Mouse (Mus musculus) ovary, postnatal 10 days (tissue): Measurements from ENCODE around the gene Cbx1.
"Not testable (repeated sequence)": the region's sequence is repeated elsewhere in the genome, so short reads cannot be mapped to it uniquely, and the experiment has no call there.

Source experiments
- DNase-seq: peaks from one replicate; pipeline ENCODE4 v3.0.0; 2022; ENCODE audit warnings: low spot score

Cbx1 gene

GRCm38 (mm10) chr11:96775665-96776064 lies 13.3 kb upstream of the Cbx1 start:
- no peak for DNase-seq

DNA sequence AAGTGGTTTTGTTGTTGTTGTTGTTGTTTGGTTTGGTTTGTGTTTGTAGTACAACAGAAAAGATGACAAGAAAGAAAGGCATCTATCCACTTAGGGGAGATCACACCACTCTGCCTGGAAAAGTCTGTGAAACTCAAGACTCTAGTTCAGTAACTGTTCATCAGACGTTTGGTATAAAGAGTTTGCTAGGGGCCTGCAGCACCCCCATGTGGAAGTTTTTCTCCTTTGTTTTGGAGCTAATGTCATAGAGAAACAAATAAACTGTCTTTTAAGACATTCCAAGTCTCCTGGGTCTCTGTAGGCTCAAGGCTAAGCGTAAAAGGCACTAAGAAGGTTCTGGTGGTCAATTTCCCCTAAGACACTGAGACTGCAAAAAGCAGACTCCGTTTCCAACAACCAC lies 12.9 kb upstream of the Cbx1 start:
- no peak for DNase-seq

- peak; percentile 96 for DNase-seq
Observed at GRCm38 (mm10) chr11:96776968-96777962, 11.7 kb upstream of the Cbx1 start, which contains the start of gene Snx11. Gene Snx11, minus strand, starts transcription at chr11:96777559.

- DNase-seq: not testable (repeated sequence)
Observed at GRCm38 (mm10) chr11:96778061-96778627, 10.8 kb upstream of the Cbx1 start.

- DNase-seq: no peak
Observed at GRCm38 (mm10) chr11:96780306-96780705, 8.6 kb upstream of the Cbx1 start.

GRCm38 (mm10) chr11:96781425-96781824 lies 7.5 kb upstream of the Cbx1 start:
- DNase-seq: no peak

GRCm38 (mm10) chr11:96784847-96785246 lies 4.1 kb upstream of the Cbx1 start:
- peak; percentile 56 for DNase-seq

DNA sequence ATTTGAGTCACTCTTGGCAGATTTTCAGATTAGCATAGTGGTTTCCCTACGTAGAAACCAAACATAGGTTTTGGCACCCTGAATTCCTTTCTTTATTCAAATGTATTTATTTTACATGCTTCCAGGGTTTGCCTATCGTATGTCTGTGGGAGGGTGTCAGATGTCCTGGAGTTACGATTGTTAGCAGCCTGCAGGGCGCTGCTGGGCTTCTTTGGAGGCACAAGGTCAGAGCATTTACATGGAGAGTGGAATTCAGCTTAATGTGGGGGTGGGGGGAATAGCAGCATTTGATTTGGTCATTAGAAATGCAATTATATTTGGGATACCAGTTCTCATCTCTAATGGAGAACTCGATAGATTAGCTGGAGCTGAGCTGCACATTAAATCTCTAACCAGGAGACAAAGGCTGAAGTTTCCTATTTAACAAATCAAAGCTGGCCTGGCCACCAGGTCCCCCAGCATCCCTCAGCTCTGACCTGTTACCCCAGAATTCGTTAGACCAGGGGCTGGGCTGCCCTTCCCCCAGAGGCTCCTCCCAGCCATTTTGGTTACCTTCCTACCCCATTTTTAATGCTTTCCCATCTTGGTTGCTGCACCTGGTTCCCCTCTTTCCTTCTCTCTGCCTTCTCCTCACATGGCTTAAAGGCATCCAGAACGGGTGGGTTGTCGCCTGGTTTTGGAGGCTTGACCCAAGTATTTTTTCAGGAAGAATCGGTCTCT lies 2.0 kb upstream of the Cbx1 start:
- DNase-seq: no peak

DNA sequence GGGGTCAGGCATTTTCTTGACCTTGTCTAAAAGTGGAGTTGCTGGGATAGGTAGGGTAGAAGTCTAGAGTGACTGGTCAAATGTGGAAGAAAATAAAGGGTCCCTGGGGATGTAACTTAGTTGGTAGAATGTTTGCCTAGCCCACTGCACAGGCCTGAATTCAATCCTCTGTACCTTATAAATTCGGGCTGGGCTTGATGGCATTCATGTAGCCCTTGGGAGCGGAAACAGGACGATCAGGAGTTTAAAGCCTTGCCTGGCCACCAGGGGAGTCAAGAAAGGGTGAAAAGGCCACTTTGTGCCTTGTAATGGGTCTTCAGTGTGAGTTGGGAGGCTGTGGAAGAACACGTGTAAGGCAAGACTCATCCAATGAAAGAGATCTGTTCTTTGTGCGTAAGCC lies 1.1 kb downstream of the Cbx1 start:
- DNase-seq: no peak

DNA sequence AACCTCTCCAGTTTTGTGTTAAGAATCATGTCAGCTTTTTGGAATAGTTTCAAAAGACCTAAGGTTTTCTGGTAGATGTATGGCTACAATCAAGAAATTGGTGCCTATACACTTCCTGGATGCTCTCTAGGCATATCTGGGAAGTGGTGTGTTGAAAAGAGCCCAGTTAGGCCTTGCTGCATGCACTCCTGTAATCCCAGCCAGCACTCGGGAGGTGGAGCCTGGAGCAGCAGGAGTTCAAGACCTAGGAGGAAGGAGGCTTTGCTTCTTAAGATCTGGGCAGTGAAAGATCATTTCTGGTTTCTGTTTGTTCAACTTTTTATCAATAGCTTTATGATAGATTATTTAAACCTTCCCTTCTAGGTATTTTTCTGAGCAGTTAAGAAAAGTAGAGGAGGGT lies 1.8 kb downstream of the Cbx1 start:
- DNase-seq: no peak

GRCm38 (mm10) chr11:96795491-96795890 lies 6.6 kb downstream of the Cbx1 start:
- no peak for DNase-seq

- no peak for DNase-seq
Observed at GRCm38 (mm10) chr11:96796081-96796480, 7.2 kb downstream of the Cbx1 start.

GRCm38 (mm10) chr11:96796586-96796985 lies 7.7 kb downstream of the Cbx1 start:
- DNase-seq: no peak

DNA sequence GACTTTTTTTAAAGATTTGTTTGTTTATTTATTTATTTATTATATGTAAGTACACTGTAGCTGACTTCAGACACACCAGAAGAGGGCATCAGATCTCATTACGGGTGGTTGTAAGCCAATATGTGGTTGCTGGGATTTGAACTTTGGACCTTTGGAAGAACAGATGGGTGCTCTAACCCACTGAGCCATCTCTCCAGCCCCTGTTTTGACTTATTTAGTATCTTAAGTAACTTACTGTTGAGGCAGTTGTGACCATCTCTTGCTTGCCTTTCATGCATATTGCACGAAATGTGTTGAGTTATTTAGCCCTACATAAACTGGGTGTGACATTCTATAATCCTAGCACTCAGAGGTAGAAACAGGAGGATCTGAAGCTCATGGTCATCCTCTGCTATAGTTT lies 10.6 kb downstream of the Cbx1 start:
- no peak for DNase-seq

- no peak for DNase-seq
Observed at GRCm38 (mm10) chr11:96805606-96806005, 16.7 kb downstream of the Cbx1 start.

GRCm38 (mm10) chr11:96808066-96808465 lies 19.1 kb downstream of the Cbx1 start:
- no peak for DNase-seq

DNA sequence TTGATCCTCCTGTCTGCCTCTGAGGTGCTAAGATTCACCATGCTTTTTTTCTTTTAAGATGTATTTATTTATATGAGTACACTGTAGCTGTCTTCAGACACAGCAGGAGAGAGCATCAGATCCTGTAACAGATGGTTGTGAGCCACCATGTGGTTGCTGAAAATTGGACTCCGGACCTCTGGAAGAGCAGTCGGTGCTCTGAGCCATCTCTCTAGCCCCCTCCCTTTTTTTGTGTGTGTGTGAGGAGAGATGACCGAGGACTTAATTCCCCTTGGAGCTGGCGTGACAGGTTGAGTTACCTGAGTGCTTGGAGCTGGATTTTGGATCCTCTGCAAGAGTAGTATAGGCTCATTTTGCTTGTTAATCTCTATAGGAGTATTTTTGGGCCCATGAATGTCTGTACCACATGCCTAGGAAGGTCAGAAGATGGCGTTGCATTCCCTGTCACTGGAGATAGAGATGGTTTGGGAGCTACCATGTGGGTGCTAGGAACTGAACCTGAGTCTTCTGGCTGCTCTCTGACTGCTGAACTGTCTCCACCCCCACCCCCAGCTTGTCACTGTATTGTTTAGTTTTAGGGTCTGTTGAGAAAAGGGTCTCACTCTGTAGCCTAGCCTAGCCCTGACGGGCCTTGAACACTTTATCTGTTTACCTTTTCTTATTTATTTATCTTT lies 20.8 kb downstream of the Cbx1 start:
- DNase-seq: no peak

DNA sequence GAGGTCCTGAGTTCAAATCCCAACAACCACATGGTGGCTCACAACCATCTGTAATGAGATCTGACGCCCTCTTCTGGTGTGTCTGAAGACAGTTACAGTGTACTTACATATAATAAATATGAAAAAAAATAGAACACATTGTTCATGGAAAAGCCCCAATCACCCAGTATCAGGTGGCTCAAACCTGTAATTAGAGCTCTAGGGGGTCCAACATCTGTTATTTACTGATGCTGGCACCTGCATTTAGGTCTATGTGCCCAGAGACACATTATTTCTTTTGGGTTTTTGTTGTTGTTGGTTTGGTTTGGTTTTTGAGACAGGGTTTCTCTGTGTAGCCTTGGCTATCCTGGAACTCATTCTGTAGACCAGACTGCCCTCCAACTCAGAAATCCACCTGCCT lies 22.3 kb downstream of the Cbx1 start:
- DNase-seq: not testable (repeated sequence)

GRCm38 (mm10) chr11:96813455-96813854 lies 24.5 kb downstream of the Cbx1 start:
- DNase-seq: no peak

GRCm38 (mm10) chr11:96813920-96814319 lies 25.0 kb downstream of the Cbx1 start:
- no peak for DNase-seq

- DNase-seq: no peak
Observed at GRCm38 (mm10) chr11:96814443-96814842, 25.5 kb downstream of the Cbx1 start.

GRCm38 (mm10) chr11:96815895-96816294 lies 27.0 kb downstream of the Cbx1 start:
- no peak for DNase-seq
